Mouse (Mus musculus) G1E (cell line): ENCODE results near the gene Igf2bp3.

ENCODE experiments used
- CTCF ChIP-seq: IDR thresholded peaks from 2 replicates; pipeline ENCODE4 v1.5.1; 2012; ENCODE audit warnings: low read depth, low read length, inconsistent platforms, mixed read lengths
- TAL1 ChIP-seq: conservative IDR thresholded peaks from 2 replicates; pipeline ENCODE4 v1.6.1; 2012; ENCODE audit warnings: low read depth, low read length, inconsistent platforms, mixed read lengths

DNA sequence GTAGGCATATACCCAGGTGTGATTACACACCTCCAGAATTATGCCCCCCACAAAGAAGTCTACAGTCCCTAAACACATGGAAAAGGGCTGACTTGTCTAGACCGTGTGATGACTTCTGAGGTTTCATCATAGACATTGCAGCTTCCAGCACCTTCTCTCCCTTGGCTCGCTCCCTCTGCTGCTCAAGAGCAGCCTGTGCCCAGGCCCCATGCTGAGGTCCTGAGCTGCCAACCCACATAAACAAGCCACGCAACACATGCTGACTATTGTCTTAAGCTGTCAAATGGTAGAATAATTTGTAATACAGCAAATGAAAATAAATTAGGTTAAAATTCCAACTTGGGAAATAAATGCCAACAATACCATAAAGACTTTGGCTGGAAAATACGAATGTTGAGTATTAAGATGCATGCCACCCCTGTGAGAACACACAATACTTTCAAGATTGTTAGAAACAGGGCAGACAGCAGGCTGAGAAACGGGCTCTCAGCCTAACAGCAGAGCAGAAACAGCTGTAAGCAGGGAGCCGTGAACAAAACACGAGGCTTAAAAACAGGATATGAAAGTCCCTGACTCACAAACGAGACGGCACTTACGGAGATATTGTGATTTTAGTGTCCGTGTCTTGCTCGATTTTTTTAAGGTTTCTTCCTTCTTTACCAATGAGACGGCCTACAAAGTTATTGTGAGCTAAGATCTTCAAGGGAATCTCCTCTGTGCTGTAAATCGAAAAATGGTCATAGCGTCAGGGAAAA lies 107.8 kb downstream of the Igf2bp3 start:
- TF ChIP-seq CTCF = no peak
- no peak for TF ChIP-seq TAL1
